Mouse (Mus musculus) forebrain, embryonic 12.5 days (tissue): ENCODE results near the gene Ptpn23. TPM values are rescaled to one million over a fixed set of nuclear protein-coding genes. Genes with fewer than 3 reads are reported as not detected.
"Not testable (repeated sequence)": the region's sequence is repeated elsewhere in the genome, so short reads cannot be mapped to it uniquely, and the experiment has no call there.

Experiments
- ATAC-seq: fragments of 200-750 bp; cut with Nextera tagmentation; 2 replicates; pipeline ENCODE4 v1.8.0; 2017; ENCODE audit warnings: moderate TSS enrichment; ENCODE audit not compliant: low FRiP score
- H3K27ac ChIP-seq: fragments of 300-500 bp; sonication (generic); 2 replicates; pipeline ENCODE4 v1.5.1; 2016; ENCODE audit warnings: mild to moderate bottlenecking
- H3K27me3 ChIP-seq: fragments of 300-500 bp; sonication (generic); 2 replicates; pipeline ENCODE4 v1.6.1; 2016; ENCODE audit warnings: mild to moderate bottlenecking
- H3K36me3 ChIP-seq: fragments of 300-500 bp; sonication (generic); replicated peaks from 2 replicates; pipeline ENCODE4 v1.6.1; 2016; ENCODE audit warnings: mild to moderate bottlenecking
- H3K4me1 ChIP-seq: fragments of 300-500 bp; sonication (generic); 2 replicates; pipeline ENCODE4 v1.6.1; 2016
- H3K4me2 ChIP-seq: fragments of 300-500 bp; sonication (generic); 2 replicates; pipeline ENCODE4 v1.6.1; 2016; ENCODE audit warnings: mild to moderate bottlenecking, moderate library complexity
- H3K4me3 ChIP-seq: fragments of 300-500 bp; sonication (generic); replicated peaks from 2 replicates; pipeline ENCODE4 v1.5.1; 2016; ENCODE audit warnings: mild to moderate bottlenecking
- H3K9ac ChIP-seq: fragments of 300-500 bp; sonication (generic); 2 replicates; pipeline ENCODE4 v1.6.1; 2016; ENCODE audit warnings: mild to moderate bottlenecking
- H3K9me3 ChIP-seq: fragments of 300-500 bp; sonication (generic); 2 replicates; pipeline ENCODE4 v1.6.1; 2016
- WGBS: fragments of 180-500 bp; shearing (Covaris S2); methylation state at CpG from one replicate; pipeline ENCODE4 v1.1.7; 2016; 5-methylcytosine and 5-hydroxymethylcytosine counted together
- polyA plus RNA-seq: library from polyadenylated mRNA; unstranded; fragments of >200 nt; fragmentation: Nextera tagmentation; extraction: Ambion mirVana; gene quantifications from 2 replicates; pipeline ENCODE4 v1.2.1, GENCODE M21; 2016

Gene Ptpn23
- polyA plus RNA-seq, 1 experiment from 2014 or later, result 20.9 TPM

- H3K9me3 ChIP-seq, H3K4me2 ChIP-seq, H3K9ac ChIP-seq, H3K4me3 ChIP-seq, H3K27me3 ChIP-seq, H3K4me1 ChIP-seq, H3K27ac ChIP-seq, ATAC-seq: not testable (repeated sequence)
- 94% methylated on average over 13 of the region's 15 CpGs for WGBS
- H3K36me3 ChIP-seq, result peaks cover 88% of the 10 kb centered on the region
Observed at GRCm38 (mm10) chr9:110377655-110378054, 30.4 kb downstream of the Ptpn23 start.

GRCm38 (mm10) chr9:110375668-110376067, 32.3 kb downstream of the Ptpn23 start:
- no peaks in the 10 kb centered on the region for H3K4me1 ChIP-seq

GRCm38 (mm10) chr9:110373871-110374270, 34.1 kb downstream of the Ptpn23 start:
- Histone ChIP-seq H3K36me3 (peaks cover 64% of the 10 kb centered on the region), H3K4me3 (no peak overlapping the region), H3K9ac (no peak overlapping the region), H3K9me3 (no peaks in the 10 kb centered on the region), H3K4me1 (no peaks in the 10 kb centered on the region), H3K27me3 (no peaks in the 10 kb centered on the region), H3K4me2 (no peak overlapping the region), H3K27ac (no peak overlapping the region)
- WGBS, result 98% methylated on average over 13 of the region's 13 CpGs
- ATAC-seq, result no peak

More at GRCm38 (mm10) chr9:110375668-110376067, 32.3 kb downstream of the Ptpn23 start:
- no peak overlapping the region for H3K4me2 ChIP-seq
- ATAC-seq, result no peak
- no peaks in the 10 kb centered on the region for H3K27me3 ChIP-seq
- 93% methylated on average over 3 of the region's 3 CpGs for WGBS
- no peak overlapping the region for H3K4me3 ChIP-seq
- no peaks in the 10 kb centered on the region for H3K9me3 ChIP-seq
- no peak overlapping the region for H3K27ac ChIP-seq
- peaks cover 78% of the 10 kb centered on the region for H3K36me3 ChIP-seq
- H3K9ac ChIP-seq, result no peak overlapping the region

- H3K27ac ChIP-seq, result no peak overlapping the region
- no peak overlapping the region for H3K4me2 ChIP-seq
- H3K4me3 ChIP-seq, result no peak overlapping the region
- H3K4me1 ChIP-seq, result peaks cover 4% of the 10 kb centered on the region; the same call in 1 of the 2 replicates
- H3K9me3 ChIP-seq, result no peaks in the 10 kb centered on the region
- no peak overlapping the region for H3K9ac ChIP-seq
- no peaks in the 10 kb centered on the region for H3K27me3 ChIP-seq
- WGBS, result 92% methylated on average over 3 of the region's 3 CpGs
- no peak for ATAC-seq
- peaks cover 33% of the 10 kb centered on the region for H3K36me3 ChIP-seq
Observed at GRCm38 (mm10) chr9:110369860-110370259, 38.2 kb downstream of the Ptpn23 start.

GRCm38 (mm10) chr9:110366746-110367145, 41.3 kb downstream of the Ptpn23 start:
- H3K4me1 ChIP-seq, result peaks cover 4% of the 10 kb centered on the region; the same call in 1 of the 2 replicates
- no peak overlapping the region for H3K4me3 ChIP-seq
- H3K36me3 ChIP-seq, result peaks cover 27% of the 10 kb centered on the region
- H3K9me3 ChIP-seq, result no peaks in the 10 kb centered on the region
- H3K4me2 ChIP-seq, result no peak overlapping the region
- no peak overlapping the region for H3K9ac ChIP-seq
- ATAC-seq, result no peak
- H3K27ac ChIP-seq, result no peak overlapping the region
- no peaks in the 10 kb centered on the region for H3K27me3 ChIP-seq
- WGBS, result 78% methylated on average over 5 of the region's 5 CpGs

GRCm38 (mm10) chr9:110362337-110362736, 45.7 kb downstream of the Ptpn23 start:
- Histone ChIP-seq H3K9ac (no peak overlapping the region), H3K36me3 (peaks cover 26% of the 10 kb centered on the region), H3K4me2 (no peak overlapping the region), H3K4me3 (no peak overlapping the region), H3K27ac (no peak overlapping the region), H3K4me1 (peaks cover 4% of the 10 kb centered on the region; the same call in 1 of the 2 replicates), H3K27me3 (no peaks in the 10 kb centered on the region), H3K9me3 (no peaks in the 10 kb centered on the region)
- ATAC-seq, result no peak
- WGBS, result 84% methylated on average over 10 of the region's 10 CpGs

- no peaks in the 10 kb centered on the region for H3K9me3 ChIP-seq
- no peaks in the 10 kb centered on the region for H3K27me3 ChIP-seq
- H3K9ac ChIP-seq, result no peak overlapping the region
- peaks cover 26% of the 10 kb centered on the region for H3K36me3 ChIP-seq
- no peak overlapping the region for H3K27ac ChIP-seq
- H3K4me3 ChIP-seq, result no peak overlapping the region
- WGBS, result 83% methylated on average over 12 of the region's 12 CpGs
- no peak for ATAC-seq
- no peak overlapping the region for H3K4me2 ChIP-seq
- no peaks in the 10 kb centered on the region for H3K4me1 ChIP-seq
Observed at GRCm38 (mm10) chr9:110361299-110361698, 46.7 kb downstream of the Ptpn23 start.

GRCm38 (mm10) chr9:110358341-110358740, 49.7 kb downstream of the Ptpn23 start:
- Histone ChIP-seq H3K27me3 (no peaks in the 10 kb centered on the region), H3K9me3 (no peaks in the 10 kb centered on the region), H3K4me3 (no peak overlapping the region), H3K36me3 (peaks cover 17% of the 10 kb centered on the region), H3K4me2 (no peak overlapping the region), H3K4me1 (no peaks in the 10 kb centered on the region), H3K27ac (no peak overlapping the region), H3K9ac (no peak overlapping the region)
- WGBS, result 89% methylated on average over 2 of the region's 2 CpGs
- ATAC-seq, result no peak

- Histone ChIP-seq H3K36me3 (peaks cover 3% of the 10 kb centered on the region; the same call in 1 of the 2 replicates), H3K9ac (no peak overlapping the region), H3K4me1 (no peaks in the 10 kb centered on the region), H3K27me3 (no peaks in the 10 kb centered on the region), H3K9me3 (no peaks in the 10 kb centered on the region), H3K4me2 (no peak overlapping the region), H3K4me3 (no peak overlapping the region), H3K27ac (no peak overlapping the region)
- WGBS, result 89% methylated on average over 8 of the region's 8 CpGs
- no peak for ATAC-seq
Observed at GRCm38 (mm10) chr9:110351932-110352632, 55.9 kb downstream of the Ptpn23 start.

GRCm38 (mm10) chr9:110351350-110351749, 56.7 kb downstream of the Ptpn23 start:
- H3K9me3 ChIP-seq, result no peaks in the 10 kb centered on the region
- H3K4me2 ChIP-seq, result no peak overlapping the region
- H3K4me1 ChIP-seq, result no peaks in the 10 kb centered on the region
- 89% methylated on average over 2 of the region's 2 CpGs for WGBS
- ATAC-seq, result no peak
- H3K9ac ChIP-seq, result no peak overlapping the region
- H3K27ac ChIP-seq, result no peak overlapping the region
- peaks cover 3% of the 10 kb centered on the region; the same call in 1 of the 2 replicates for H3K36me3 ChIP-seq
- H3K27me3 ChIP-seq, result no peaks in the 10 kb centered on the region
- H3K4me3 ChIP-seq, result no peak overlapping the region

GRCm38 (mm10) chr9:110350612-110351011, 57.4 kb downstream of the Ptpn23 start:
- no peaks in the 10 kb centered on the region for H3K27me3 ChIP-seq
- 90% methylated on average over 5 of the region's 5 CpGs for WGBS
- H3K9me3 ChIP-seq, result no peaks in the 10 kb centered on the region
- H3K4me2 ChIP-seq, result no peak overlapping the region
- H3K9ac ChIP-seq, result no peak overlapping the region
- no peak overlapping the region for H3K4me3 ChIP-seq
- H3K27ac ChIP-seq, result no peak overlapping the region
- ATAC-seq, result no peak
- H3K4me1 ChIP-seq, result no peaks in the 10 kb centered on the region
- H3K36me3 ChIP-seq, result peaks cover 3% of the 10 kb centered on the region; the same call in 1 of the 2 replicates

GRCm38 (mm10) chr9:110350188-110350587, 57.8 kb downstream of the Ptpn23 start:
- Histone ChIP-seq H3K4me3 (no peak overlapping the region), H3K4me1 (no peaks in the 10 kb centered on the region), H3K27ac (no peak overlapping the region), H3K9ac (no peak overlapping the region), H3K27me3 (no peaks in the 10 kb centered on the region), H3K36me3 (0 out of 2 replicates have a peak, but pooled peaks cover 3% of the 10 kb centered on the region), H3K4me2 (no peak overlapping the region), H3K9me3 (no peaks in the 10 kb centered on the region)
- ATAC-seq, result no peak
- 89% methylated on average over 5 of the region's 5 CpGs for WGBS

- 80% methylated on average over 4 of the region's 4 CpGs for WGBS
- H3K4me3 ChIP-seq, result no peak overlapping the region
- ATAC-seq, result no peak
- no peaks in the 10 kb centered on the region for H3K9me3 ChIP-seq
- H3K4me1 ChIP-seq, result no peaks in the 10 kb centered on the region
- no peaks in the 10 kb centered on the region for H3K36me3 ChIP-seq
- H3K27me3 ChIP-seq, result no peaks in the 10 kb centered on the region
- H3K4me2 ChIP-seq, result no peak overlapping the region
- H3K9ac ChIP-seq, result no peak overlapping the region
- no peak overlapping the region for H3K27ac ChIP-seq
Observed at GRCm38 (mm10) chr9:110348899-110349298, 59.1 kb downstream of the Ptpn23 start.
